Mouse (Mus musculus): ENCODE data around the gene Rnaseh2b. TPM values are rescaled to one million over a fixed set of nuclear protein-coding genes. Genes with fewer than 3 reads are reported as not detected.

Rnaseh2b gene
- polyA plus RNA-seq, 2 experiments from 2014 or later: 24.5 to 34.1 TPM

DNA sequence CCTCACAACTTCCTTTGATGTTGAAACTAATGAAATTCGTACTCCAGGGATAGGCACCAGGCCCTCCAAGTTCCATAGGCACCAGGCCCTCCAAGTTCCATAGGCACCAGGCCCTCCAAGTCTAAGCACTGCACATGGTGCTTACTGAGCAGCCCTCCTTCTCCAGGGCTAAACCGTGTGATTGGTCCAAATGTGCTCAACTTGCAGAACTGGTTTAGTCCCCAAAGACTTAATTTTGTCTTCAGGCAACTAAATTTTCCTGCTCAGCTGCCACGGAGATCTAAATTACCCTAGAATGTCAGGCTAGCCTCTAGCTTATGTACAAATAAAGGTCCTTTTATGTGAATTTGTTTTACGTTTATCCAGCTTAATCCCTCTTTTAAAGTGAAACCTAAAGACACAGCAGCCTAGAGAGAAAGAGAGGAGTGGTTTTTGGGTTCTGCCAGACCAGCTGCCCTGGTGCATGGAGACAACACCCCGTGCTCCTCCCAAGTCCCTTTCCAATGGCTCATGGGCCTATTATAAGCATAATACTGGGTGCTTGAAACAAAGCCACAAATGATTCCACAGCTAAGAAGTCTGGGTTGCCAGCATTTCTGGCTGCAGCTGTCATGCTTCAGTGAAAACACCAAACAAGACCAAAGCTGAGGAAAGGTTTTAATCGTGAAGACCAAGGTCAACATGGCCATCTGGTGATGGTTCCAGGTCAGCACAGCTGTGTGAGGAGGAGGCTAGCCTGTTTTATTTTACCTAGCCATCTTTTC is 30.4 kb downstream of the Rnaseh2b start:
- no peak for ATAC-seq

DNA sequence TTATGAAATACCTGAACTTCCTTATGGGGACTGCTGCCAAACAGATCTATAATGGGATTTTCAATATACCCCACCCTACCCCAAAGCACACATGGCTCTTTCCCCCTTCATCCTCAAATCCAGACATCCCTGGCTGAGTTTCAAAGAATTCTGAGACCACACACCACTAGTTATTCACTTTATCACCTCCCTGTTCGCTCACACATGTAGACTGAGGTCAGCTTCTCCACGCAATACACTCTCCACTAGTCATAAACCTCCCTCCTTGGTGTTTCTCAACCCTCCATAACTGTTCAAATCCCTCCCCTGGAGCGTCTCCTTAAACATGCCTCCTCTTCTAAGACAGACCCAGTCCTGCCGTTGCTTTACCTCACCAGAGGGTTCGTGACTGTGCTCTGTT is 31.1 kb downstream of the Rnaseh2b start:
- ATAC-seq: no peak

DNA sequence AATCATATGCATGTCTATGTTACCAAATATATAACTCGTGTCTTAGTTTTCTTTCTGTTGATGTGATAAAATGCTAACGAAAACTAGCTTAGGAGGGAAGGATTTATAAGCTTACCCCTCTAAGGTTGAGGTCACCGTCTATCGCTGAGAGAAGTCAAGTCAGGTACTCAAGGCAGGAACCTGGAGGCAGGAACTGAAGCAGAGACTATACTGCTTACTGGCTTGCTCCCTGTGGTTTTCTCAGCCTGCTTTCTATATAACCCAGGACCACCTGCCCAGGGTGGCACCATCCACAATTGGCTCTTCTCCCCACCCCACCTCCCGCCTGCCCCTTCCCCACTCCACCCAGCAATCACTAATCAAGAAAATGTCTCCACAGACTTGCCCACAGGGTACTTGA is 32.6 kb downstream of the Rnaseh2b start:
- no peak for ATAC-seq

DNA sequence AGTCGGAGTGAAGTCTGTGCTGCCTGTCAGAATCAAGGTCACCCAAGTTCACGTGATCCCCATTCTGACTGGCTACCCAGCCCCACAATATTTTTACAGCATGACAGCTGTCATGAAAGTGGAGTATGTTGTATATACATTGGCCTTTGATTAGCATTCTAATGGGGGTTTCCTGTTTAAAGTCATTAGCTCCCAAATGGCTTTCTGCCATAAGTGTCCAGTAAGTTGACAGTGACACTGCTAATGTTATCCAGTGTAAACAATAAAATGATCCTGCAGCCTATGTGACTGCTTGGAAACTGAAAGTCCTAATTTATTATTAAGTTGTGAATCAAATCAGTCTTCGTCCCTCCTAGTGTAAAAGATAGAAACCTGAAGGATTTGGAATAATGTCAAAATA is 33.6 kb downstream of the Rnaseh2b start:
- no peak for ATAC-seq

DNA sequence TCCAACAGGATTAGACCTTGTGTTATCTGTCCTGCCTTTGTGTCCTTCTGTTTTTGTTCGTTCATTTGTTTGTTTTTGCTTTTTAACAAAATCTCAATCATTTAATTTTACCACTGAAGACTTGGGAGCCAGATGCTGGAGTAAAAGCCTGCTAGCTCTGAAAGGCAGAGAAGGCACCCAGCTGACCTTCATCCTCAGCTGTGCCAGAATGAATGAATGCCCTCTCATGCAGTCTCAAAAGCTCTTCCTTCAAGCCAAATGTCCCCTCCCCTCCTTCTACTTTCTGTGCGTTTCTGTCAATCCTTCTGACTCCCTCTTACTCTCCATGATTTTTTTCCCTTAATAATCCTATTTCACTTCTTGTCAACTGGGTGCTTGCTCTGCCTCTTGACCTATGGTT is 34.8 kb downstream of the Rnaseh2b start:
- ATAC-seq: no peak

DNA sequence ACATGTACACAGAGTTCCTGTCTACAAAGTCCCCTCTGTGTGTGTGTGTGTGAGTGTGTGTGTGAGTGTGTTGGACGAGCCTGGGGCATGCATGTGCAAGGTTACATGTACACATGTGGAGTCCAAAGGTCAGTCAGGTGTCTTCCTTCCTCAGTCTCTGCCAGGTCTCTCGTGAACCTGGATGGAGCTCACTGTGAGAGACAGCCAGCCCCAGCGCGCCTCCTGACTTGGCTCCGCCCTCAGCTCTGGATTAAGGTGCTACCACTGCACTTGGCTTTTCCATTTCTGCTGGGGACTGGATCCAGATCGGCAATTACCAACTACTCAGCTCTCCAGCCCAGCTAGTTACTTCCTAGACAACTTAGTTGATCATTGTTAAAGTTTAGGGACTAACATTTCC is 36.2 kb downstream of the Rnaseh2b start:
- ATAC-seq: no peak

DNA sequence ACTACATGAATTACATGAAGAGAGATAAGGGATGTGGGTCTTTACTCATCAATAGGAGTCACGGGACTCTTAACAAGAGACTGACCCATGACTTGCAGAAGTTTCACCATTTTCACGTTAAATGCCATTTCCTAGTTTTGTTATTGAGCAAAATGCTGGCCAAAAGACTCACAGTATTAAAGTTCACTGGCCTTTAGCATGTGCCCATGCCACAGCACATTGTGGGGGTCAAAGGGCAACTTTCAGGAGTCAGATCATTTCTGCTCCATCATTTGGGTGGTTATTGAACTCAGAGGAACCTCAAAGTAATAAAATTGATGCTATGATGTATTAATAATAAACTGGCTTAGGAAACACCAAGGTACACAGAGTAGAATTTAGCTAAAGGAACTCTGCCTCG is 37.2 kb downstream of the Rnaseh2b start:
- ATAC-seq: no peak

DNA sequence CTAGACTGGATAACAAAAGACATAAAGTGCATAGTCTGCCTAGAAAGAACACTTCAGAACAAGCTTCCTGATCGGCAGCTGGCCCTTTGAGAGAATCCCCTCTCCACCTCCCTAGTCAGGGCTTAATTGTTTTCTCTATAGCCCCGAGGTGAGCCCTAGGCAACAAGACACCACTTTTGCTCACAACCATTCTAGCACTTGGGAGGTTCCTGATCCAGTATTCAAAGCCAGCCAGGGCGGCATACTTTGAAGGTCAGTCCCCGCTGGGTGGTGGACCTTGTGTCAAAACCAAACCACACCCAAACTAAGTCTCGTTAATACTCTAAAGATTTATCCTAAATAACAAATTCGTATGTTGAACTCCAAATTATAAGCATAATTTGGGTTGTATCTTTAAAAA is 39.1 kb downstream of the Rnaseh2b start:
- no peak for ATAC-seq

DNA sequence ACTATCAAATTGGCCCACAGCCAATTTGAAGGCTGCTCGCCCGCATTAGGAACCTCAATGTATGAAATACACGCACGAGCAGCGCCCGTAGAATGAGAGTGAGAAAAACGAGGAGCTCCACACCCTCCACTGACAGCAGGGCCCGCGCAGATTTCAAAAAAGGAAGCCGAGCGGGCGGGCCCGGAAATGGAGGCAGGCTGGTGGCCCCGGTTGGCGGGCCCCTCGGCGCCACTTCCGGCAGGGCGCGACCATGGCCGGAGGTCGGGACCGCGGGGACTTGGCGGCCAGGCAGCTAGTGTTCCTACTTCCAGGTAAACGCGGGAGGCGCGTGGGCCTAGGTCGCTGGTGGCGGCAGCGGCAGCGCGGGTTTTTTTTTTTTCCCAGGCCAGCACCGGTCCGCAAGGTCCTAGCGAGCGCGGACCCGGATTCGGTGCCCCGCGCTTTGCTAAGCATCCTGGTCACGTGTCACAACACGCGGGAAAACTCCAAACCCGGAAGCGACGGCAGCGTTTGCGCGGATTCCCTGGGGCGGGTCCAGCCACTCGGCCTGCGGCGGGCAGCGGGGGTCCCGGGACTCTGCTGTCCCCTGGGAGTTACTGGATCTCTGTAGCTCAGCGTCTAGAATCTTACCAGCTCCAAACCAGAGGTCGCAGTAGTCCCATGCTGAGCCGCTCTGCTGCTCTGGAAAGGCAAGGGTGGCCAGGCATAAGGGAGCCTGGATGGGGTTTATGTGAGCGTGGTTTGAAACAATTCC is 39.7 kb downstream of the Rnaseh2b start:
- ATAC-seq: peak; percentile 92

DNA sequence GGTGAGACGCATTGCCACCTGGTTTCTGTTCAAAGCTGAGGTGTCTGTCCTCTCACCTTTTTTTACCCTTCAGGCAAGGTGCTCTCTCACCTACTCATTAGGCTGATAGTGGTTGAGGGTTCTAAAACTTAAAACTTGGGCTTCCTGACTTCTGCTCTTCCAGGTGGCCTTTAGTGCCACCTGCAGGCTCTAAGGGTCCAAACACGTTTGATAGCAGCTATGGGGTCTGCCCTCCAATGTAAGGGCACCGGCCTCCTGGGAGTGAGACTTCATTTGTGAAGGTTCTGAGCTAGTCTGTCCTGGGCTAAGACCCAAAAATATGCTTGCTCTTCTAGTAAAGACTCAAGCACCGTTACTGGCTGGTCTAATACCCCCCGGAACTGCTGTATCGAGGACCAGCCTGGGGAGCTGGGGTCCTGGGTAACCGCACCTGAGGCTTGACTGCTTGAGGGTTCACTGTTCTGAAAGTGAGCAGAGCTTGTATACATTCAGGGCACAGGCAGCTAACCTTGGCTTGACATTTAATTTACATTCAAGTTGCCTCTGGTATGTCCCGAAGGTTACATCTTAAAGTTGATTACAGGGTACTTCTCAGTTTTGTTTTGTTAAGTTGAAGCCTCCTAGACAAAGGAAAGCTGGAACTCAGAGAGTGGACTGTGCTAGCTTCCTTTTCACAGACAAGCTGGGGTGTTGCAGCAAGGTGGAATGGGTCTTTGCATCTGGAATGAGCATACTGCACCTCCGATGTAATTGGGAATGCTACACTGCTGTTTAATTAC is 41.7 kb downstream of the Rnaseh2b start:
- no peak for ATAC-seq

DNA sequence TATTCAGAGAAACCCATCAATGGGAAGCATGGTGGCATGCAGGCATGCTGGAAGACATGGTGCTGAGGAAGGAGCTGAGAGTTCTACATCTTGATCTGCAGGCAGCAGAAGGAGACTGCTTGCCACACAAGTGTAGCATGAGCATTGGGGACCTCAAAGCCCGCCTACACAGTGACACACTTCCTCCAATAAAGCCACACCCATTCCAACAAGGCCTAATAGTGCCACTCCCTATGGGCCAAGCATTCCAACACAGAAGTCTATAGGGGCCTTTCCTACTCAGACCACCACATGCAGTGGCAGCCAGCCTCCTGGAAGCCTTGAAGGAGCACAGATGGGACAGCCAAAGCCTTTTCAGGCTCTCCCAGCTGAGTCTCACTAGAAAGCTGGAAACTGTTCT is 46.8 kb downstream of the Rnaseh2b start:
- ATAC-seq: no peak

DNA sequence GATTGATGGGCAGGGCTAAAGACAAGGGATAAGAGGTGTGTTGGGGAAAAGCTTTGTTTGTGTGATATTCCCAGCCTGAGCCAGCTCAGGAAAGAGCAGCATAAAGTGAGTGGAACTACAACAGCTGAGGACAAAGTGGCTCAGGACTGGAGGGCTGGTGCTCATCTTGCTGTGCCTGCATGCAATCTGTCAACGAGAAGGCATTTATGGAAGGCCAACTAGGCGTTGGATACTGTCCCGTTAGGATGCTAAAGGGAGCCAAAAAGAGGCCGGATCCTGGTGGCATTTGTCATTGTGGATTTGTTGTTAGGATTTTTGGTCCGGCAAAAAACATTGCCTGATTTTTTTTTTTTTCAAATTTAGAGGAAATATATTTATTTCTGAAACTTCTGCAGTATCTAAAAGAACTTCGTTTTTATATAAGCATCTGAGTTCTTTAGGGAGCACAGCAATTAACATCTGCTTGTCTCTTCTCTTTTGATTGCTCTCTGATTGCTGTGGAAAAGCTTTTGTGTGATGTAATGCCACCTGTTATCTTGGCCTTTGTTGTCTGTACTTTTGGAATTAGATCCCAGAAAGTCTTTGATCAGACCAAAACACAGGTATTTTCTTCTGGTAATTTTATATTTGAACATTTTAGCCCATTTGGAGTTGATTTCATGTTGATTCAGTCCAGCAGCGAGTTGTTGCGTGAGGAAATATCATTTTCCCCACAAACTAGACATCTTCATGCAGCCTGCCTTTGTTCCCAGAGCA is 49.7 kb downstream of the Rnaseh2b start:
- ATAC-seq: no peak

DNA sequence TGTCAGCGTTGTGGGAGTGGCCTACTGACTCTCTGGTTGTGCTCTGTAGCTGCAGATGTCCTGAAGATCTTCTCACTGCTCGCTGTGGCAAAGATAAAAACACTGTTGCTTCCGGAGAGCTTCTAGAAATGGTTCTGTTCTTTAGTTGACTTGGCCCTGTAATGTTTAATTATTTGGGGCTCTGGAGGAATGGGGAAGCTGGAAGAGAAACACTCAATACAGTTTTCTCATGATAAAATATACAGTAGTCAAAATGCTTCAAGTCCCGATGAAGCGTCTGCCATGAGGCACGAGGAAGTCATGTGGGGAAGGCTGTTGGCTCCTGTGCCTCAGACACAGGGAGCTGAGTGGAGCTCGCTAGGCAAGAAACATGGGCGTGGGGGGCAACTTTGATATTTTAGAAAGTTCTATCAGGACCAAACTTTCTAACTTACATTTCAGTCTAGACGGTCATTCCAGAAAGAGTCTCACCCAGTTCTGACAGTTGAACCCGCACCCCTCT is 50.3 kb downstream of the Rnaseh2b start:
- peak; percentile 75 for ATAC-seq

DNA sequence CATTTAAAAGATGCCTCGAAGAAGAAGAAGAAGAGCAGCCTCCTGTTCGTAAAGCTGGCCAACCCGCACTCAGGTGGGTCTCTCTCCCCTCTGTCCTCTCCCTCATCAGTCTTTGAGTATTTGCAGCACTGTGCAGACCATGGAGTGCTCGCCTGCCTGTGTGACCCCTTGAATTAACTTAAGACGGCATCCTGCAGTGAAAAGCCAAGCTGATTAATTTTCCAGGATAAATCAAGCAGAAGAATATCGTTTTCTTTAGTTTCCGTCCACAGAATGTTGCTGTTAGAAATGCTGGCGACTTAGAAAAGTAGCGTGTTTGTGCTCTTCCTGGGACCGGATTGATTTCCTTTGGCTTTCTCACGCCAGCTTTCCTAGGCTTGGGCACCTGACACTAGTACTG is 54.2 kb downstream of the Rnaseh2b start:
- no peak for ATAC-seq

DNA sequence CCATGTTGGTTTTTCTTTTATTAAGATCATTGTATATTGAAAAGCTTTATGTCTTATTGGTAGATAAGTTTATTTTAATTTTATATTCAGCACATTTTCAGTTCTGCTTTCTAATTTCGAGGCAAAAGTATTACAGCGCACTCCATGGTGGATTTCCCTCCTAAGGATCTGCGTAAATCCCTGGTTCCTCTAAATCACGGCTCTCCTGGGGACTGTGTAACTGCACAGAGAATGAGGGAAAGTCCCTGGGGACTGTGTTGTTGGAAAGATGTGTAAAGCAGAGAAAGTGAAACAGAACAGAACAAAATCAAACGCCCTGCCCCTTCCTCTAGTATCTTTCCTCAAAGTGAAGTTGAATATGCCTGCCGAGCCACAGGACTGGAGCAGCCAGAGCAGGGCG is 54.7 kb downstream of the Rnaseh2b start:
- ATAC-seq: peak; percentile 59

DNA sequence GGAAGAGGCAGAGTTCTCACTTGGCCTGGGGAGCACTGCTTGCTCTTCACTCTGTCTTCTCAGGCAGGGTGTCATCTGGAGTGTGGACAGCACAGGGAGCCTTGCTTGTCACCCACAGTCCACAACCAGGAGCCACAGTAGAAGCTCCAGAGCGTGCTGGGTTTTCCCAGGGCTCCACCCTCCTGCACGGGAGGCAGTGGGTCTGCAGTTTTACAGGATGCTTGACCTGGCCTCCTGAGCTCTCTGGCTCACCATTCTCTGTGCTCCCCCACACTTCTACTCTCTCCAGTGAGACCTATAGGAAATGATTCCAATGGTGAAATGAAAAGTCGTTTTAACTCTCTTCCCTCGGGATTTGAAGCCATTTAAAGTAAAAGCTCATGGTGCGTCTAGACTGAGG is 57.4 kb downstream of the Rnaseh2b start:
- no peak for ATAC-seq

DNA sequence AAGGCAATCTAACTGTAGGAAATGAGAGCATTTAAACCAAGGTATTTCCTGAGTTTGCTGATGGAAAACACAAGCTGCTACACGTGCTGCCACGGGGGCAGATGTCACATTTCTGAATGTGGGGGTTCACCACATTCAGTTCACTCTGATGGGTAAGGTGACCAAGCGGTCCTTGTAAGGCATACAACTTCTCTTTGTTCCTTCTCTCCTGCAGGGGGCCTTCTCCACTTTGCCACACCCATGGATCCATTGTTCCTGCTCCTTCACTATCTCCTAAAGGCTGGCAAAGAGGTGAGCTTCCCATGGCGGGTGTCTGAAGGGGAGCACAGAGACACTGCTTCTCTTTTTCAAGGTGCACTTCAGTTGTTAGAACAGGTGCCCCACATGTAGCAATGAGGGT is 57.8 kb downstream of the Rnaseh2b start:
- ATAC-seq: no peak

DNA sequence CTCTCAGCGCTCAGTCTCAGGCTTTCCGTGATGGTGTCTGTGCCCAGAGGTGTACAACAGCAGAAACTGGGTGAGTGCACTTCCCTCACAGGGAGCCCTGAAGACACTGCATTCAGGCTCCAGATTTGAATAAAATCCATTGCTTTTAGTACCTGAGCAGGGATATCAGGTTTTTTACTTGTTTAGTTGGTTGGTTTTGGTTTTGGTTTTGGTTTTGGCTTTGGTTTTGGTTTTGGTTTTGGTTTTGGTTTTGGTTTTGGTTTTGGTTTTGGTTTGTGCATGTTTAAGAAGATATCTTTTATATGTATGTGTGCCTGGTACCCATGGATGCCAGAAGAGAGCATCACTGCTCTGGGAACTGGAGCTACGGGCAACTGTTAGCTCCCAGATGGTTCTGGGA is 58.5 kb downstream of the Rnaseh2b start:
- ATAC-seq: peak; percentile 16

DNA sequence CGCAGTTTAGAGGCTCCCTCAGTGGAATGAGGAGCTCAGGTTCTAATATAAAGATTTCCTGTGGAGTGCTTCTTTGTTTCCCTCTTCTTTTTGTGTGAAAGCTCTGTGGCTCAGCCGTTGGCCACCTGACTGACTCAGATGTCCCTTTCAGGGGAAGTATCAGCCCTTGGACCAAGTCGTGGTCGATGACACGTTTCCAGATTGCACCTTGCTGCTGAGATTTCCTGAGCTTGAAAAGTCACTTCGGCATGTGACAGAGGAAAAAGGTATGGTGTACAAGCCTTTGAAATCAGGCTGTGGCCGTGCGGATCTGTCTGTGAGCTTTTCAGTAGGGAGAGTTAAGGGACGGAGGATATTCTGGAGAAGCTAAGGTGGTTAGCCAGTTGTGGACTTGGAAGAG is 61.0 kb downstream of the Rnaseh2b start:
- ATAC-seq: no peak

DNA sequence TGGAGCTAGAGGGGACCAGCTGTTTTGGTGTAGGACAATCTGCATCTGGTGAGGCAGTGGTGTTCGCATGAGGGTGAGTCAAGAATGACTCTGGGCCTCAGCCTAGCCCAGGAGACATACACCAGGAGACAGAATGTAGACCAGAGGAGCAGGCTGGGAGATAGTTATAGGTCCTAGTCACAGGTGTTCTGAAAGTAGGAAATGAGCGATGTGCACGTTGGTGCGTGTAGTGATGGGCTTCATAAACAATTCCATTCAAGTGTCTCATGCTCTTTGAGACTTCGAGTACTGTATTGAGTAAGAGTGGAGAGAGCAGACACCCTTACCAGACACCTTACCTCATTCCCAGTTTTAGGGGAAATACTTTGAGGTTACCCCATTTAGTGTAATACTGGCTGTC is 61.4 kb downstream of the Rnaseh2b start:
- no peak for ATAC-seq

DNA sequence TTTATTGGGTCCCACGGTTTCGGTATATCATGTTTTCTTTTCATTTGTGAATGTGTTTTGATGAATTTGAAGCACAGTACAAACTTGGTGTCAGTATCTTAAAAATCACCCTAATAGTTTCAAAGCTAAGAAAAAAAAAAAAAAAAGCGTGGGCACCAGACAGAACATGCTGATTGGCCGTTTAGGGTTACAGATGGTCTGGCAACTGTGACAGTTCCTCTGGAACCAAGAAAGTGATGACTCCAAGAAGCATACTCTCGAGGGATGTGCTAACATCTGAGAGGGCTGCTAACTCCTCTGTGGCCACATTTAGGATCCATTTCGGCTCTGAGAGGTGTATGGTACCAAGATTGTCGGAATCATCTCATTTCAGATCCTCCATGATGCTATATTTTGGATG is 62.8 kb downstream of the Rnaseh2b start:
- no peak for ATAC-seq

DNA sequence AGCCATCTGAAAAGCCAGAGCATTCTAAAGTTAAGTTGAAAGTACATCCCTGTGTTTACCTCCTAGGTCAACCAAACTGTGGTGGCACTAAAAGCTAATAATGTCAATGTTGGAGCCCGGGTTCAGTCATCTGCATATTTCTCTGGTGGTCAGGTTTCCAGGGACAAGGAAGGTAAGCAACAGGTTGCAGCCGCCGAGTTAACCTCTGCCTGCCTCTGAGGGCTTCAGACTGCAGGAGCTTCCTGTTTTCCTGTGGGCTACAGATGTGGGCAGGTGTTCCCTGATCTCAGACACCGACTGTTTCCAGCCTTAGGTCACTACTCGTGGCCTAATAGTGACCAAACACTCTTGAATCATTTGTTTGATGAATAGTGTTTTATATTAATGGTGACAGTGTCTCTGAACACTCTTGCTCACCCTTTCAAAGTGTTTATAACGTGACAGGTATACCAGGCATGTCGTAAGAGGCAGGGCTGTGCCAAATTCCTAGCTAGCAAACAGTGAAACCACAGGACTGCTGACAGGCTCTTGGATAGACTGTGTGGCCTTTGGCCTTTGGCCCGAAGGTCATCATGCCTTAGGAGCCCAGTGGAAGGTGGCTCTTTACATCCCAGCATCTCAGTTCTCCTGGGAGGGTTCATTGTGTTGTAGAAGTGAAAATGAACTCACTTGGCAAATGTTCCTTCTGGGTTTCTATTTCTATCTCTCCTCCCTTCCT is 69.0 kb downstream of the Rnaseh2b start:
- no peak for ATAC-seq
